Mouse (Mus musculus): ENCODE data around the gene Cebpzos.

The Cebpzos gene

DNA sequence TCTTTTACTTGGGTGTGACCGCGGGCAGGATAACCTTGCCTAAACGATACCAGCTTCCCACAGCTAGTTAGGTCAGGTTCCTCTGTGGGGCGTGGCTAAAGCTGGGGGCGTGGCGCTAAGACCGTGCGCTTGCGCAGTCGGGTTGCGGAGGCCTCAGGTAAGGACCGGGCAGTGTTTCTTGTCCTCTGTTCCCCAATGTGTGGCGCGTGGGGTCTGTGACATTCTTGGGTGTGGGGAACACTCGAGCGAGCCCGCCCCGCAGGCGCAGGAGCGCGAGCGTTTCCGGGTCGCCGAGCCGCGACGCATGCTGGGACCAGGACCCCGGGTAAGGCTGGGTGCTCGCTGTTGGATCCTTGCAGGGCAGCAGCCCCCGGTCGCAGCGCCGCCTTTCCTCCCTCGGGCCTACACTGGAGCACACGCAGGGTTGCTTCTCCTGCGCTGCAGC lies at the start of gene Cebpzos:
Cebpzos (plus strand) TSS at position 132 of the 445 bp plus-strand sequence.
- DNase-seq (ENCODE audit: low read depth, low spot score) = peak; percentile 94

DNA sequence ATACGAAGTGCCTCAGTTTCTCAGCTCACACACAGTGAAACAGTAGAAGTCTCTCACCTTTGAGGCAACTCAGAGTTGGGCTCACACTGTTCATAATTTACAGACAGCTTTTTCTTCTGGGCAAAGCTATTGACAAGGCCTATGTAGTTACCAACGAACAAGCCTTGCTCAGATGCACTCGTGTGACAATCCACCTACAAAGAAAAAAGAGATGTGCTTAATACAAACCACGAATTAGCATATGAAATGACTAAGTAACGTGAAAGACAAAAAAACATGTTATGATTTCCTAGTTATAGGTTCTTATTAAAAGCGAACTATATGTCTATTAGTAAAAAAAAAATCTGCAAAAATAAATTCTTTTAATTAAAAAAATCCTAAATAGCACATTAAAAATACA lies 42.4 kb upstream of the Cebpzos start:
- peak; percentile 10 for DNase-seq (ENCODE audit: low read depth, low spot score)

DNA sequence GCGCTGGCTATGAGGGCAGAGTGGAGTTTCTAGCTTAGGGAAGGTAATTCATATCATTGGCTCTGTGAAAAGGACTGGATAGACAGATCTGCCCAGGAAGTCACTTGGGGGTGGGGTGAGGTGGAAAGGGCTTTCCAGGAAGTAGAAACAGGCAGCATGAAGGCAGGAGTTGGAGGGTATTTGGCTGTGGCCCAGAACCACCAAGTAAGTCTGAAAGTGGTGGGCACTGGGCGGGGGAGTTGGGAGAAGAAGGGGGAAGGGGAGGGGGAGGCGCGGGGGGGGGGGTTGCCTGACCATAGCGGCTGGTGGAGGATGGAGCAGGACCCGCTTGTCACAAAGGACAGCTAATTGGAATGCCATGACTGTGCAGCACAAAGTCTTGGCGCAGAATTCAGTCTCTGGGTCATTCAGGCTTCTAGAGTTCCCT lies 34.4 kb upstream of the Cebpzos start:
- peak; percentile 43 for DNase-seq (ENCODE audit: low read depth, low spot score)

DNA sequence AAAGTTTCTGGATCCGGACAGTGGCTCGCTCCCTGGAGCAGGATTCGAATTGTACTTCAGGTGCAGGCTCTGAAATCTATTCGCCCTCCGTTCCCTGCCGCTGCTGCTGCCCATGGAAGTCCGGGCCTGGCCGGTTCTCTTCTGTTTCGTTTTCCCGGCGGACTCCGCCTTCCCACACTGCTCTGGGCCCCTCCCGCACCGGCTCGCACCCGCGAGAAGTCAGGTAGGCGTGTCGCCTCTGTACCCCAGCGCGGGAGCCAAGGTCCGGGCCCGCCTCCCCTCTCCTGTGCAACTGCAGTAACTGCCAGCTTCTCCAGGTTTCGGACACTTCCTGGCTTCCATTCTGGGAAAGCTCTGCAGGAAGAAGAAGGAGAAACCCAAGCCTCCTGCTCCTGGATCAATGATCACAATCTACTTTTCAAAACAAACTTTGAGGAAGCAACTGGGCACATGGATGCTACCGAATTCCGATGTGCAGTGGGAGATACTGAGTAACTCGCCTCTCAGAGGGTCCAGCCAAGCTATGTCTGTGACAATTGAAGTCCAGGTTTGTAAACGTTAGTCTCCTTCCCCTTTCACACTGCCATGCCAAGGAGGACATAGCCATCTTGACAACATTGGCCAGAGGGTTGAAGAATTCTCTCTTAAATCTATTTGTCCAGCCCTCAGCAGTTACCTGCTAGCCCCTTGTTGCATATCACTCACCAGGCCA lies 33.7 kb upstream of the Cebpzos start, which contains the start of gene Eif2ak2:
Eif2ak2 (minus strand) TSS at position 173 of the 712 bp plus-strand sequence.
- peak; percentile 69 for DNase-seq (ENCODE audit: low read depth, low spot score)

DNA sequence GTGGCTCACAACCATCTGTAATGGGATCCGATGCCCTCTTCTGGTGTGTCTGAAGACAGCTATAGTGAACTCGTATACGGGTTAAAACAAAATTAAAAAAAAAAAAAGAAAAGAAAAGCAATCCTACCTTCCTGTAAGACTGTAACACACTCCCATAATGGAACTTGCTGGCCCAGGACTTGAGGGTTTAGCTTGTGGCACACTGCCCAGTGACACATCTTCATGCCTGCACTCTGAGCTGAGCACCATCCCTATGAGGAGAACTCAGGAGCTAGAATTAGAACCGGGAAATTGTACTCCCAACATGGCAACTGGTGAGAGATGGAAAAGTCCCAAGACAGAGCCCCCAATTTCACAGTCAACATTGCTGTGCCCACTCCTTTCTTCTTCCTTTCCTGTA lies 33.0 kb upstream of the Cebpzos start:
- DNase-seq (ENCODE audit: low read depth, low spot score) = no peak

DNA sequence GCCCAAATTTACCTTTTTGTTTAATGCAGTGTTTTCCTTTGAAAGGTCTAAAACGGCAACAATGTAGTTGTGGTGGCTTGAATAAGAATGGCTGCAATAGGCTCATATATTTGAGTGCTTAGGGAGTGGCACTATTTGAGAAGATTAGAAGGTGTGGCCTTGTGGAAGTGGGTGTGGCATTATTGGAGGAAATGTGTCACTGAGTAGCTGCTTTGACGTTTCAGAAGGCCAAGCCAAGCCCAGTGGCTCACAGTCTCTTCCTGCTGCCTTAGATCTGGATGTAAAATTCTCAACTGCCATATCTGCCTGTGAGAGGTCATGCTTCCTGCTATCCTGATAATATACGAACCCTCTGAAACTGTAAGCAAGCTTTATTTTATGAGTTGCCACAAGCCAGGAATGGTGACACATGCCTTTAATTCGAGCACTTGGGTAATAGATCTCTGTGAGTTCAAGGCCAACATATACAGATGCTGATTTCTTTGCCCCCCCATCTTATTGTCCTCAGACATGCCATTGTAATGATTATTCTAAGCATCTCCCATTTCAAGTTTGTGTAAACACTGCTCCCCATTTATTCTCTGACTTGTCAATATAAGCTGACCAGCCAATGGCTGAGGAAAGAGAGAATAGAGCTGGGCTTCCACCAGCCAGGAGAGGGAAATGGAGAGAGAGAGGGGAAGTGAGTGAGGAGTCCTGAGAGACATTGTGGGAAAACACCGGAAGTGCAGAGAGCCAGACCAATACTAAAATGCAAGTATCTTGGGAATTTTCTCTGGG lies 30.8 kb upstream of the Cebpzos start:
- no peak for DNase-seq (ENCODE audit: low read depth, low spot score)

DNA sequence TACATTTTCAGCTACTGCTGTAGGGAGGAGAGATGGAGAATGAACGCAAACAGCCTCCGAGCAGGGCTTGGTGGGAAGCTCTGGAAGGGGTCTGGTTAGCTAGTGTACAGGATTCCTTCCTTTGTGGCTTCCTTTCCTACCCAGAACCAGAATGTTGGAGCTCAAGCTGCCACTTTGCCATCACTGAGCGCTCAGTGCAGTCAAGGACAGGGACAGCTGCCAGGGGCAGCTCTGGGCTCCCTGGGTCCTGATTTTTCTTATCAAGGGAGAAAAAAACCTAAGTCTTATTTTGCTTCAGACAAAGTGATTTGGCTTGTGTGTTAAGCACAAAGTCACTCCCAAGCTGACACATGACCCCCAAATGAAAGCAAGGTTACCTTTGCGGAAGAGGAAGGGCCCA lies 27.7 kb upstream of the Cebpzos start:
- DNase-seq (ENCODE audit: low read depth, low spot score) = no peak

DNA sequence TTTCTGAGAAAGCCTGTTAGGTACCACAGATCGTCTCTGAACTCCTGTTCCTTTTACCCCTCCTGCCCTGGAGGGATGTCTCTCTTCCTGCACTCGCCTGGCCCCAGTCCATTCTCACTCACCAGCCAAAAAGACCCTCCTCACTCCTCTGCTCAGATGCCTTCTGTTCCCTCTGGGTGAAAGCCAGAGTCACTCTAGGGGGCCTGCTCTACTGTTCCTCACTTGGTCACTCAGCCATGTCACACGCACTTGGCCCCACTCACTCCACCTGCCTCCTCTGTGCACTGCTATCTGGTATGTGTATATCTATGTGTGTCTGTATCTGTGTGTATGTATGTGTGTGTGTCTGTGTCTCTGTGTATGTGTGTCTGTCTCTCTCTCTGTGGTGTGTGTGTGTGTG lies 27.1 kb upstream of the Cebpzos start:
- no peak for DNase-seq (ENCODE audit: low read depth, low spot score)

DNA sequence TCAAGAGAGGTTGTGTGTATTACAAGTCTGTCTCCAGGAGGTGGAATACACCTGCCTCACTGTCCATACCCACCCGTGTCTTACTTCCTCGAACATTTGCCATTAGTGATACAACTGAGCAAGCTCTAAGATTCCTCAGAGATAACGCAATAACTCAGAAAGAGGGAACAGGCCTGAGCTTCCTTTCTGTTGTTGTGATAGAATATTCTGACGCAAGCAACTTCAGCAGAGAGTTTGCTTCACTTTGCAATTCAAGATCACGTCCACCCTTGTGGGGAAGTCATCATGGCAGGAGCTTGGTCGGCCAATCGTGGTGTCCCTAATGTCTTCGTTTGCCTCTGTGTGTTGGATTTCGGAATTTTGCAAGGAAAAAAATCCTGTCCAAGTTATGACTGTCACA lies 25.3 kb upstream of the Cebpzos start:
- DNase-seq (ENCODE audit: low read depth, low spot score) = no peak

DNA sequence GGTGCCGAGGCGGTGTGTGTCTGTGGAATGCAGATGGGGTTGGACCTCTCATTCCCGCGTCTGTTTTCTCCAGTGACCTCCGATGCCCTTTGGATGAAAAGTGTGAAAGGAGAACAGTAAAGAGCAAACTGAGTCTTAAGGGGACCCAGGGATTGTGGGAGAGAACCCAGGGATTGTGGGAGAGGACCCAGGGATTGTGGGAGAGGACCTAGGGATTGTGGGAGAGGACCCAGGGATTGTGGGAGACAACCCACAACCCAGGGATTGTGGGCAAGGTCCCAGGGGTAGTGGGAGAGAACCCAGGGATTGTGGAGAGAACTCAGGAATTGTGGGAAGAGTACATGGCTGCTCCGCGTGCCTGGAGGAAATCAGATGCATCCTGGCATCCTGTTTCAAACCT lies 21.3 kb upstream of the Cebpzos start:
- no peak for DNase-seq (ENCODE audit: low read depth, low spot score)

DNA sequence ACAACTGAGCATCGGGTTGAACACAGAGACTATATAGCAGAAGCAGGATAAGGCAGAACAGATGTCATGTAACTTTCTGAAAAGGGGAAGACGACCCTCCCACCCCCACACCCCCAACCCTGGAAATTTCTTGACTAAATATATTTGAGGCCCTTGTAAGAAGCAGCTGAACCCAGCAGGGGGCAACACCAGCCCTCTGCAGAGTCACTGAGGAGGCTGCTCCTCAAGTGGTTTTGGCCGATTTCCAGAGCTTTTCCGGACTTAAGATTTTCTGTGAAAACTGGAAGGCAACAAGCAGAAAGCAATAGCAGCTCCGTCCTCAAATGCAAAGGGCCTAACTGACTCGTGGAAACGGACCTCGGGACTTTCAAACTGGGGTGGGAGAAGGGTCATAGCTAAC lies 20.9 kb upstream of the Cebpzos start:
- peak; percentile 60 for DNase-seq (ENCODE audit: low read depth, low spot score)

DNA sequence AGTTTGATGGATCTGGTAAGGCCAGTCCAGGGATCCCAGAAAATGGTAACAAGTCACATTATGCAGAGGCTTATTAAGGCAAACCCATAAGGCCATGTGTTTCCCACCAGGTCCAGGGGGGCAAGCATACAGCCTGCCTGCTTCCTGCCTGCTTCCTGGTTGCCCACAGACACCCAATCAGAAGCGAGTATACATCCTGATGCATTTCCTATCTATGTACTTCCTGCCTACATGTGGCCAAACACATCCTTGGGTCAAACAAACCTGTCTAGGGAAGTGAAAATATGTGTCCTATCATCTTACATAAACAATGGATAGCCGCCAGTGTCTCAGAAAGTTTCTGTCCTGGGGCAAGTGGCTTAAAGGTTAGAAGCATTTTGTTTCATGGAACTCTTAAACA lies 13.1 kb upstream of the Cebpzos start:
- no peak for DNase-seq (ENCODE audit: low read depth, low spot score)

DNA sequence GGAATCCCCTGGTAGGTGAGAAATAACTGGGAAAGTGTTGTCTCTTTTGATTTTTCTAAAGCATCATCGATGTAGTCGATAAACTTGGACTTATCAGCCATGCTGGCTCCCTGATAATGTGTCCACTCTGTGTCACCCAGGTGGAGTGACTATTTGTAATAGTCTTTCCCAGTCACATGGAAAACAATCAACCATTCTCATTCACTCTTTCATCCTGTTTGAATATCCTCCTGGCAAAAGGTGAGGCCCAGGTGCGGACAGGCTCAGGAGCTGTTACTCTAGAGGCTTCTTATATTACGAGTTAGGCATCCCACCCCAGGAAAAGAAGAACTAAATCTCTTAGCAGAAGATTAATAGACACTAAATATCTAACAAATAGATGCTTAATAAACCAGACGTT lies 9.4 kb upstream of the Cebpzos start, which contains the start of gene Sult6b1:
Sult6b1 (minus strand) TSS at position 101 of the 400 bp plus-strand sequence.
- no peak for DNase-seq (ENCODE audit: low read depth, low spot score)

DNA sequence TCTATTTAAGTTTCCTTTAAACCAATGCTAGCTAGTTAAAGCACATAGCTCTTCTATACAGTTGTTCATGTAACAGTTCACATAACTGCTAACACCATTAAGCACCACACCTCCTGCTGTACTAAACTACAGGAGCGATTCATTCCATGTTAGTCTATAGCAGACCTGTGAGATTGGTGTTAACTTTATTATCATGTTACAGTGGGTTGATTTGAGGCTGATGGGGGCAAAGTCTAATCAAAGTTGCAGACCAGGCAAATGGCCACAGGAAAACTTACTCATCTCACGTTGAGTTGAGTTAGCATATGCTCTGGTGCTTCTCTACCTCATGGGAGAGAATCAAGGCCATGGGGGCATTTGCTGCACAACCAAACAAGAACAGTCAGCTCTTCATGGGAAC lies 6.9 kb upstream of the Cebpzos start:
- DNase-seq (ENCODE audit: low read depth, low spot score) = no peak

DNA sequence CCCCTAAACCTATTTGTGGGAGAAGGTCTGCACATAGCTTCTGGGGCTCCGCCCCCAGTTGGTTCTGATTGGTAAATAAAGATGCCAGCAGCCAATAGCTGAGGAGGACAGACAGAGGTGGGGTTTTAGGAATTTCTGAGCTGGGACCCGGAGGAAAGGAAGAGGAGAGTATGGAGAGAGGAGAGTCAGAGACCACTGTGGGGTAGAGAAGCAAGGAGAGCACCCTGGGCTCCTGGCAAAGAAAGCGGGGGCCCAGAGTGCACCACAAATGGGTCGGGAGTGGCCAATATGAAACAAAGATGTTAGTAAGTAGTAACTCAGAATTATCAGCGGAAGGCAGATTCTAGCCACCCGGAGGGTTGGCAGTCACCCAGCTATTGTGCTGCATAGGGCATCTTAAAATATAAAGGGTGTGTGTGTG lies 3.4 kb upstream of the Cebpzos start:
- DNase-seq (ENCODE audit: low read depth, low spot score) = no peak

DNA sequence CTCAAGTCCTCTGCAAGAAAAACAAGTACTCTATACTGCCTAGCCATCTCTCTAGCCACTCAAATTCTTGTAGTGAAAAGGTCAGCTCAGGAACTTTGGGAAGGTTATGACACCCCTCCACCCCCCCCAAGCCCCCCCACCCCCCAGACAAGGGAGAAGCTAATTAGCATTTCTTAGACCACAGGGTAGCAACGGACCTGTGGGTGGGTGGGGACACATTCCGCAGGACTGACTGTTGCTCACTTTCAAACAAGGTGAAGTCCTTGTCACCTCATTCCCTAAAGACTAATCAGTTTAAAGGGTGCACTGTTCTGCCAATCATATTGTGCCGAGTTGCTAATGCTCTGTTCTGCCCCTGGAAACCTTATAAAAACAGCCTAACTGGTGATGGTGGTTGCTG lies 2.4 kb upstream of the Cebpzos start:
- DNase-seq (ENCODE audit: low read depth, low spot score) = no peak

DNA sequence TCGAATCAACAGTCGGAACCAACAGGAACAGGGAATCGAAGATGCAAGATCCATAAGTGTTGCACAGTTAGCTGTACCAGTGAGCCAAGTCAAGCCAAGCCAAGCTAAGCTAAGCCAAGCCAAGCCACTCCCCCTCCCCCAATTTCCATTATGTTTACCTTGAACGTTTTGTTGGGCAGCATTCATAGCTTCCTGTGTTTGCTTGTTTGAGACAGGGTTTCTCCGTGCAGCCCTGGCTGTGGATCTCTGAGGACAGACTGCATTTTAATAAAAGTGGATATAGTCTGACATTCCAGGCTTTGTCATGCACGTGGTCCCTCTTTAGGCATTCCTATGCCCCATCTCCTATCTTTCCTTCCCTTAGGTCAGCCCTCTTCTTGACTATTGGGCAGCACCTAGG lies 528 bp upstream of the Cebpzos start:
- peak; percentile 49 for DNase-seq (ENCODE audit: low read depth, low spot score)

DNA sequence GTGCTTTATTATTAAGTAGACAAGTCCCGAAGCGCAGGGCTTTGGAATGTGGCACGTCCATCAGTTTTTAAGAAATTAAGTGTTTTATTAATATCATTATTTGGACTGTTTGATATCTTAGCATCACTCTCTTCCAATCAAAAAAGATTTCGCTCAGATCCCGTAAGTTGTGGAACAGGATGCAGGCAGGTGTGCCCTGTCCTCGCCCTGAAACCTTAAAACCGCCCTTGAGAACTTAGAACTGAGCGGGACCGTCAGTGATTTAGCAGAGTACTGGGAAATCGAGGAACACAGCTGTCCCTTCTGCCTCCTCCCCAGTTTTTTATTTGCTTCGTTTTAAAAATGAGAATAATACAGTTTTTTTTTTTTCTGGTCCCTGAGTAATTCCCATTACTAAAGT lies 599 bp downstream of the Cebpzos start:
- DNase-seq (ENCODE audit: low read depth, low spot score) = no peak

DNA sequence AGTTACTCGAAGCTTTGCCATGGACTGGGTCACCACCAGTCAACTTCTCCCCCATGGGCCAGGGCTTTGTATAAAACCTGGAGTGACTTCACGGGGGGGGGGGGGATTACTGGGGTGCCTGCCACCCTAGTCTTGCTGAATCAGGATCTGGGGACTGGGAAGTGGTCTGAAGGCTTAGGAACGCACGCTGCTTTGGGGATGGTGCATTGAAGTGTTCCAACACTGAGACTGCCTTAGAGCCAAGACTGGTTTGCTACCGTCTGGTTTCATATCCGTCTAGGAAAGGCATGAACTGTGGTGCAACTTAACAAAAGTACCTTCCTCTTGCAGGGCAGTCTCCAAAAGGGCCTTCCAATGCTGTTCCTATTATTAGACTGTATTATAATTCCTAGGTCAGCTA lies 1.4 kb downstream of the Cebpzos start:
- DNase-seq (ENCODE audit: low read depth, low spot score) = no peak

DNA sequence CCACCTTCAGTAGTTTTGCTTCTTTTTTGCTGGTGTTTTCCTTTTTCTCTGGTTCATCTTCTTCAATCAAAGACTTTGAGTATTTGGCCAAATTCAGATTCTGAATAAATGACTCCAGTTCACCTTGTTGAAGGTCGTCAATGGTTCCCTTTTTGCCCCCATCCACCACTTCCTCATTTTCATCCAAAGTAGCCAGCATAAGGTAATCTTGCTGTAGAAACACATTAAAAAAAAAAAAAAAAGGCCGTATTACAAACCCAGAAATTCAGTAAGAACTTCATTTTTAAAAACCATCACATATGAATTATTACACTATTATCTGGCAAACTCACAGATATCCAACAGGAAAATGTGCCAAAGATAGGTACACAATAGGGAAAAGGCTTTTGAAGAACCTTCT lies 19.6 kb downstream of the Cebpzos start:
- no peak for DNase-seq (ENCODE audit: low read depth, low spot score)

DNA sequence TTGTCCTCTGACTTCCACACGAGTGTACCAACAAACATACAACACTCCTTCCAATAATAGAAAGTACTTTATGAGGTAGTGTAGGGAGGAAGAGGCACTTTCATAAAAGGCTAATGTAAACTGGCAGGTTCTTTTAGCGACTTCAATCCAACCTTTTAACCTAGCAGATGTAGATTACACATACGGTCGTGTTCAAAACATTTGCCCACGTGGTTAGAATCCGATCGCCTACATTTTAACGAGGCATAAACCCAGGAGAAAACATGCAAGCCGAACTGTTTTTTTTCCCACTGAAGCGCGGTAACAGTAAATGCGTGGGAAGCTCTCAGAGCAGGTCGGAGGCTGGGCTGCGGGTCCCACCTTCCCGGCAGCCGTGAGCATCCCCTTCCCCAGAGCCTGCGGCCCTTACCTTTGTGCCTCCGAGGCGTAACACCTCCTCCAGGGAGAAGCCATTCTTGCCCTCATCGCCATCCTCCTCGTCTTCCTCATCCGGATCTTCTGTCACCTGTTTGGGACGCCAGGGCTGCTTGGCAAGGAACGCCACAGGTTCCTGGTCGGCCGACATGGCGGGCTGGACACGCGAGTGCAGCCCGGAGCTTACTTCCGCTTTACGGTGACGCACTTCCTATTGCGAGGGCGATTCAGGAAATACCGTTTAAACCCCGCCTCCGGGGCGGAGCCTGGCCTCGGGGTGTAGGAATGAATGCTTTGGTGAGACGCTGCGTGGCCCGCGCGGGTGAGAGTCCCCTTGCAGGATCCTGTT lies 20.3 kb downstream of the Cebpzos start, which contains the start of the genes Cebpz and Ndufaf7:
Cebpz (minus strand) TSS at position 601 of the 763 bp plus-strand sequence.
Ndufaf7 (plus strand) TSS at position 671 of the 763 bp plus-strand sequence.
- peak; percentile 98 for DNase-seq (ENCODE audit: low read depth, low spot score)

Measured in CD4-positive, CD25-positive, alpha-beta regulatory T cell, adult 2 months (primary cell).